Comparison of ENCODE assay signal across 19 mouse cellular contexts in the genomic region with DNA sequence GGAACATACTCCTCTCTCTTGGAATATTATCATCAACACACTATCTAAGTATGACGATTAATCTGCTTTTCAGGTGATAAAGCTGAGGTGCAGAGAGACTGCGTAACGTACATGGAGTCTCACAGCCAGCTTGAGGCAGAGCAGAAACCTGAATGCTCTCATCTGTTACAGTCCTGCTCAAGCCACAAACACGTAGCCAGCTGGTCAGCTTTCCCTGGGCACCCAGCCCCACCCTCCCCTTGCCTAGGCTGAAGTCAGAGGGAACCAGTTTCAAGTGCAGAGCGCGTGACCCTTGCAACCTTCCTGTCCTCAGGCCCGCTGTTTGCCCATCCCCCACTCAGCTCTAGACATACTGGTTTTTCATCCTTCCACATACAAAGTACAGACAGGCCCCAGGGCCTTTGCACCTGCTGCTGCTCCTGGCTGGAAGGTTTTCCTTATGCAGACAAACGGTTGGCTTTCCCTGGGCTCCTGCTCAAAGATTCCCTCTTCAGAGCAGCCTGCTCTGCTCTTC.
DNase-seq lines count a peak whose midpoint lies in the region; ATAC-seq and TF ChIP-seq lines count a peak whose summit lies in the region.
"Had no signal": no experiment of that assay in that cellular context is flagged by ENCODE, and none has a peak within 500 bp of the region (broad histone marks: within the 10 kb centered on the region; RNA-seq: fewer than 3 reads in every experiment).

No protein-coding gene starts in this region.

- no peak for TF ChIP-seq CTCF in kidney, adult 2 months (conservative IDR thresholded peaks at IDR 0.05; ENCODE audit: insufficient read depth, insufficient read length, low read depth, low read length)
- no peak for TF ChIP-seq CTCF in layer of hippocampus, adult 2 months (conservative IDR thresholded peaks at IDR 0.05)

- no peaks in the 10 kb centered on the region for H3K36me3 ChIP-seq in kidney, adult 2 months (ENCODE audit: control insufficient read depth, insufficient read depth, low read length)
- H3K36me3 ChIP-seq in kidney, embryonic 14.5 days (ENCODE audit: control insufficient read depth, insufficient read depth, low read length): no peaks in the 10 kb centered on the region
- H3K36me3 ChIP-seq: limb, embryonic 10.5 days; liver, embryonic 12.5 days had no signal

- H3K27me3 ChIP-seq in kidney, adult 2 months (replicated peaks; ENCODE audit: control insufficient read depth, insufficient read depth, low read length): no peaks in the 10 kb centered on the region
- H3K27me3 ChIP-seq in kidney, embryonic 14.5 days (ENCODE audit: control insufficient read depth, insufficient read depth, low read length): no peaks in the 10 kb centered on the region
- H3K27me3 ChIP-seq: forebrain, embryonic 13.5 days; liver, embryonic 12.5 days; Patski had no signal

- H3K4me1 ChIP-seq in kidney, adult 2 months (ENCODE audit: control insufficient read depth, insufficient read depth, low read length): no peaks in the 10 kb centered on the region
- H3K4me1 ChIP-seq in kidney, embryonic 14.5 days (ENCODE audit: control insufficient read depth, insufficient read depth, low read length): 0 out of 2 replicates have a peak, but pooled peaks cover 6% of the 10 kb centered on the region
- H3K4me1 ChIP-seq: forebrain, embryonic 13.5 days had no signal

- H3K9me3 ChIP-seq in kidney, embryonic 14.5 days (ENCODE audit: control insufficient read depth, low read length): no peaks in the 10 kb centered on the region
- H3K9me3 ChIP-seq: forebrain, embryonic 13.5 days; limb, embryonic 10.5 days; liver, embryonic 12.5 days had no signal

- DNase-seq in kidney, adult 2 months: peak; percentile 72
- DNase-seq in urinary bladder, postnatal 14 days (ENCODE audit: low spot score): peak; percentile 31
- DNase-seq in urinary bladder, postnatal 4 days (ENCODE audit: low spot score in 2 of 2): no peak
- peak; percentile 73 to 79 for DNase-seq in kidney, postnatal 25 days
- DNase-seq in layer of hippocampus, adult 2 months (ENCODE audit: low spot score in 2 of 2): no peak
- DNase-seq in thymus, postnatal 10 days (ENCODE audit: low spot score in 2 of 2): no peak
- DNase-seq: B cell, adult 2 months; cerebellum, postnatal 14 days; heart, postnatal 4 days; layer of hippocampus, postnatal 36 days; midbrain, embryonic 14.5 days had no signal

- no peak for ATAC-seq in kidney, embryonic 14.5 days (ENCODE audit: low FRiP score, low TSS enrichment)
- ATAC-seq: forebrain, embryonic 13.5 days; hindbrain, embryonic 16.5 days; intestine, postnatal 0 days; liver, embryonic 12.5 days; Patski had no signal

- H3K4me3 ChIP-seq in kidney, adult 2 months (ENCODE audit: insufficient read depth, low read depth, low read length): no peak overlapping the region
- H3K4me3 ChIP-seq in kidney, embryonic 14.5 days (ENCODE audit: low read length): no peak overlapping the region
- H3K4me3 ChIP-seq in layer of hippocampus, adult 2 months: no peak overlapping the region
- H3K4me3 ChIP-seq: forebrain, embryonic 13.5 days; limb, embryonic 10.5 days; liver, embryonic 12.5 days had no signal

- TF ChIP-seq POLR2A in kidney, adult 2 months (IDR thresholded peaks at IDR 0.05; ENCODE audit: low read depth, low read length): no peak

- 68% methylated on average over 8 of the region's 8 CpGs for WGBS in kidney, adult 2 months
- WGBS in kidney, embryonic 14.5 days: 68% methylated on average over 8 of the region's 8 CpGs

- peak overlapping the region; percentile 8; the same call in 1 of the 2 replicates for H3K27ac ChIP-seq in kidney, adult 2 months (ENCODE audit: insufficient read depth, low read depth, low read length)
- H3K27ac ChIP-seq in kidney, embryonic 14.5 days (ENCODE audit: low read depth, low read length): no peak overlapping the region
- H3K27ac ChIP-seq in layer of hippocampus, adult 2 months: no peak overlapping the region
- H3K27ac ChIP-seq: forebrain, embryonic 13.5 days; limb, embryonic 10.5 days; liver, embryonic 12.5 days; macrophage had no signal

- H3K4me2 ChIP-seq in kidney, embryonic 14.5 days (replicated peaks; ENCODE audit: low read depth, low read length): no peak overlapping the region
- H3K4me2 ChIP-seq: forebrain, embryonic 13.5 days; liver, embryonic 12.5 days had no signal

- H3K9ac ChIP-seq in kidney, embryonic 14.5 days (ENCODE audit: low read depth, low read length): no peak overlapping the region
- H3K9ac ChIP-seq: forebrain, embryonic 13.5 days; liver, embryonic 12.5 days had no signal

Comparison
In these comparisons a context has a peak if more than half of its experiments do, and no peak if none do; other contexts are left out.
1. DNase-seq: peak in kidney, adult 2 months (single experiment), urinary bladder, postnatal 14 days (single experiment) and kidney, postnatal 25 days (2 of 2); none in urinary bladder, postnatal 4 days (0 of 2), layer of hippocampus, adult 2 months (0 of 2) and thymus, postnatal 10 days (0 of 2).